Mouse (Mus musculus): ENCODE data around the gene Mrpl45. TPM values are rescaled to one million over a fixed set of nuclear protein-coding genes. Genes with fewer than 3 reads are reported as not detected.

Mrpl45 gene
- total and polyA plus RNA-seq, 3 experiments, result 106 to 153 (median 124) TPM

DNA sequence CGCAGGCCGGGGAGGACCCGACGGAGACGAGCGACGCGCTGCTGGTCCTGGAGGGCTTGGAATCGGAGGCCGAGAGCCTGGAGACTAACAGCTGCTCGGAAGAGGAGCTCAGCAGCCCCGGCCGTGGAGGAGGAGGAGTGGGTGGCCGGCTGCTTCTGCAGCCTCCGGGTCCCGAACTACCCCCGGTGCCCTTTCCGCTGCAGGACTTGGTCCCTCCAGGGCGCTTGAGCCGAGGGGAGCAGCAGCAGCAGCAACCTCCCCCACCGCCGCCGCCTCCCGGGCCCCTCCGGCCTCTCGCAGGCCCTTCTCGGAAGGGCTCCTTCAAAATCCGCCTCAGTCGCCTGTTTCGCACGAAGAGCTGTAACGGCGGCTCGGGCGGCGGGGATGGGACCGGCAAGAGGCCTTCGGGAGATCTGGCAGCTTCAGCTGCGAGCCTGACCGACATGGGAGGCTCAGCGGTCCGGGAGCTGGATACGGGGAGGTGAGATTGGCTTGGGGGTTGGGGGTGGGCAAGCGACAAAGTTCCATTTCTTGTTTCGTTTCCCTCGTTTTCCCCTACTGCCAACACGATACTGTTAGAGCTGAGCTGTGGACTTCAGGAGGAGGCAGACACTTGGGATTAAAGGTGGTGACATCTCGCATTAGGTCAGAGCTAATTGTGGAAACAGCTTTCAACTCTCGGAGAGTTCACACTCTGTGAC is 47.6 kb downstream of the Mrpl45 start (continued):
- TF ChIP-seq ETS1 (conservative IDR thresholded peaks at IDR 0.05; ENCODE audit: low read depth, low read length) (no peak), MEF2A (IDR thresholded peaks at IDR 0.05; ENCODE audit: borderline replicate concordance, low read depth, low read length) (peak; percentile 88), ELF1 (IDR thresholded peaks at IDR 0.05; ENCODE audit: low read depth, low read length) (0 out of 2 replicates have a peak, but pooled peaks have one; percentile 17), CHD1 (IDR thresholded peaks at IDR 0.05; ENCODE audit: low read depth, low read length) (peak; percentile 70; the same call in 1 of the 2 replicates), MXI1 (IDR thresholded peaks at IDR 0.05; ENCODE audit: low read depth, low read length) (0 out of 2 replicates have a peak, but pooled peaks have one; percentile 3)

DNA sequence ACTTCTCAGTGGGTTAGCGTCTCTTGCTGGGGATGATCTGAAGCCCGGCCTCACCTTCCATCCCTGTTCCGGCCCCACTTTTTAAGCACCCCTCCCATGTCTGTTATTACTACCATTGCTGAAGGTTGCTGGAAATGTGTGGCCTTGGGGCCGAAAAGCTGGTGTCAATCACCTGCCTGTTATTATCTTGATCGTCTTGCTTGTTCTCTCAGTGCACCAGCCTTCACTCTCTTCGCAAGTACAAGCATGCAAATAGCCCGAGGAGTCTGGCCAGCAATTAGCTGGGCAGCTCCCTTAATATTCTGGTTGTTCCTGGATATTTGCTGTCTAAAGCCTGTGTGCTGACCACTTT is 48.1 kb downstream of the Mrpl45 start:
- Histone ChIP-seq H3K79me2 (replicated peaks; ENCODE audit: control insufficient read depth, extremely low read depth, insufficient read depth, poor library complexity, severe bottlenecking) (peaks cover 33% of the 10 kb centered on the region), H3K4me1 (ENCODE audit: control insufficient read depth in 1 of 2, insufficient read depth in 2 of 2) (peaks cover 7 to 33% of the 10 kb centered on the region in 2 experiments), H3K9me3 (replicated peaks; ENCODE audit: low read length) (no peaks in the 10 kb centered on the region), H3K4me2 (ENCODE audit: insufficient read depth, low read depth, poor library complexity, severe bottlenecking) (peak overlapping the region; percentile 88), H3K27me3 (replicated peaks) (no peaks in the 10 kb centered on the region), H3K27ac (ENCODE audit: insufficient read depth, low read depth) (no peak overlapping the region), H3K4me3 (replicated peaks in 1 of 3; ENCODE audit: low read depth in 2 of 3, low read length in 2 of 3, poor library complexity in 1 of 3) (peak overlapping the region; percentile 83 to 91 (median 85)), H3K9ac (ENCODE audit: insufficient read depth, low read depth) (peak overlapping the region; percentile 96), H3K36me3 (replicated peaks in 1 of 2; ENCODE audit: control insufficient read depth in 1 of 2, insufficient read depth in 1 of 2, low read length in 1 of 2) (peaks cover 2 to 19% of the 10 kb centered on the region in 2 experiments)
- dilution Hi-C loops (cut with MboI; ENCODE audit: extremely low pct_ligation_motif_present, extremely low pct_unique_long_range_greater_than_20kb, low sequenced_read_pairs), result no loop called here
- no peak for DNase-seq (ENCODE audit: extremely low read depth)
- in situ Hi-C loops (cut with MboI; ENCODE audit: low pct_ligation_motif_present, low pct_unique_long_range_greater_than_20kb, low sequenced_read_pairs), result loop anchor here (5.0 kb wide), 1 partner anchor 34 kb away; no protein-coding TSS in a partner anchor
- no peak for TF ChIP-seq HCFC1 (IDR thresholded peaks at IDR 0.05; ENCODE audit: low read depth, low read length)
- TF ChIP-seq ELF1 (IDR thresholded peaks at IDR 0.05; ENCODE audit: low read depth, low read length), result peak; percentile 14; the same call in 1 of the 2 replicates
- 0 out of 2 replicates have a peak, but pooled peaks have one; percentile 5 for TF ChIP-seq RCOR1 (conservative IDR thresholded peaks at IDR 0.05; ENCODE audit: low read depth, low read length)
- 0 out of 2 replicates have a peak, but pooled peaks have one; percentile 2 for TF ChIP-seq CHD2 (IDR thresholded peaks at IDR 0.05; ENCODE audit: low read length)

DNA sequence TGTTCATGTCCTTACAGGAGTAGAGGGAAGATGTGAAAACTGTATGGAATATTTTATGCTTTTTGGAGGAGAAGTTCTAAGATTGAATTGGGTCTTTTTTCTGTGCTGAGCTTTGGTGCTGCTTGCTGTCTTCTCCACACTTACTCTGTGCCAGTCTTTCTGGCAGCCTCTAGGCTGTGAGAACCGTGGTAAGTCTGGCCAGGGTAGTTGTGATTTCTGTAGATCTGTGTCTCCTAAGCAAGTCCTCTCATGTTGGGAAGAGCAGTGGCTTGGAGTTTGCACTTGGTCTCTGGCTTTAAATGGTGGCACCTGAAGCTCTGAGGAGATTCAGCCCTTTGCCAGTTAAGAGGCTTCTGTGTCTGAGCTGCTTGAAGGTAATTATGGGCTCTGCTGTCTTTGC is 50.0 kb downstream of the Mrpl45 start:
- Histone ChIP-seq H3K27ac (ENCODE audit: insufficient read depth, low read depth) (no peak overlapping the region), H3K79me2 (replicated peaks; ENCODE audit: control insufficient read depth, extremely low read depth, insufficient read depth, poor library complexity, severe bottlenecking) (peaks cover 33% of the 10 kb centered on the region), H3K9me3 (replicated peaks; ENCODE audit: low read length) (no peaks in the 10 kb centered on the region), H3K4me1 (ENCODE audit: control insufficient read depth in 1 of 2, insufficient read depth in 2 of 2) (peaks cover 7 to 36% of the 10 kb centered on the region in 2 experiments), H3K27me3 (replicated peaks) (no peaks in the 10 kb centered on the region), H3K4me3 (replicated peaks in 1 of 3; ENCODE audit: low read depth in 2 of 3, low read length in 2 of 3, poor library complexity in 1 of 3) (no peak overlapping the region), H3K4me2 (ENCODE audit: insufficient read depth, low read depth, poor library complexity, severe bottlenecking) (no peak overlapping the region), H3K36me3 (replicated peaks in 1 of 2; ENCODE audit: control insufficient read depth in 1 of 2, insufficient read depth in 1 of 2, low read length in 1 of 2) (peaks cover 2 to 28% of the 10 kb centered on the region in 2 experiments), H3K9ac (ENCODE audit: insufficient read depth, low read depth) (no peak overlapping the region)
- dilution Hi-C loops (cut with MboI; ENCODE audit: extremely low pct_ligation_motif_present, extremely low pct_unique_long_range_greater_than_20kb, low sequenced_read_pairs), result no loop called here
- no peak for DNase-seq (ENCODE audit: extremely low read depth)
- in situ Hi-C loops (cut with MboI; ENCODE audit: low pct_ligation_motif_present, low pct_unique_long_range_greater_than_20kb, low sequenced_read_pairs), result no loop called here
- TF ChIP-seq JUND (conservative IDR thresholded peaks at IDR 0.05; ENCODE audit: low read depth, low read length) (no peak), POLR2A (IDR thresholded peaks at IDR 0.05; ENCODE audit: low read depth, low read length) (no peak), HCFC1 (IDR thresholded peaks at IDR 0.05; ENCODE audit: low read depth, low read length) (no peak), RAD21 (IDR thresholded peaks at IDR 0.05; ENCODE audit: low read depth, low read length) (no peak), CHD2 (IDR thresholded peaks at IDR 0.05; ENCODE audit: low read length) (no peak), GABPA (IDR thresholded peaks at IDR 0.05; ENCODE audit: insufficient replicate concordance, low read depth, low read length) (no peak), TBP (conservative IDR thresholded peaks at IDR 0.05; ENCODE audit: low read depth, low read length) (no peak), MEF2A (IDR thresholded peaks at IDR 0.05; ENCODE audit: borderline replicate concordance, low read depth, low read length) (no peak), USF2 (conservative IDR thresholded peaks at IDR 0.05; ENCODE audit: low read depth, low read length) (no peak), MAFK (IDR thresholded peaks at IDR 0.05; ENCODE audit: insufficient replicate concordance, low read length) (no peak), NELFE (IDR thresholded peaks at IDR 0.05; ENCODE audit: low read depth, low read length) (no peak), ZNF384 (IDR thresholded peaks at IDR 0.05; ENCODE audit: low read depth, low read length) (no peak)
